Mouse (Mus musculus): ENCODE results near the gene Timmdc1. TPM values are rescaled to one million over a fixed set of nuclear protein-coding genes. Genes with fewer than 3 reads are reported as not detected.

The Timmdc1 gene
- polyA plus RNA-seq, 1 experiment from 2014 or later = 23.1 TPM

DNA sequence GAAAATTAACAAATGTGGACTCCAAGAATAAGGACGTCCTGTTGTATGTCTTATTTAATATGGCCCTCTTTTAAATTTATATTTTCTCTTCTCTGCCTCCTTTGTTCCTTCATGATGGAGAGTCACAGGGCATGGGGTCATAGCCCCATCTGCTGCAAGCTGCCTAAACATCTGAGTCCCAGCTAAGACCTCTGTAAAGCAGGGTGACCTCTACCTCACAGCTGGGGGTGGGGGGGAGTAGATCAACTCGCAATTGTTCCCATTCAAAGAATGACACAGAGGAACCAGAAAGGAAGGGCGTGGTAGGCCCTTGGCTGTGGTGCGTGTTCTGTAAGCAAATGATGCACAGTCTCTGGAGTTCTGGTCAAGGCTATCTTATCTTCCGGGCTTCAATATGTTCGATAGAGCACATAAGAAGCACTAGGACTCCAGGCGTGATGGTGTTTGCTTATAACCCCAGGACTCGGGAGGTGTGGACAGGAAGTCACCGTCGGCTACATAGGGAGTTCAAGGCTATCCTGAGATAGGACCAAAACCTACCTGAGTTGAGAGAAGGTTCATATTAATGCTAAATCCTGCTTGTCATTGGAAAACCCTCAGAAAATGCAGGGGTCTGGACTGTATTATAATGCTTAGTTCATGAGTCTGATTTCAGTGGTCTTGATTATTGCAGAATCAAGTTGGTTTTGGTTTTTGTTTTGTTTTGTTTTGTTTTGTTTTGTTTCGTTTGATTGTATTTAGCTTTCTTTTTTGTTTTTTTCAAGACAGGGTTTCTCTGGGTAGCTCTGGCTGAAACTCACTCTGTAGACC is 50.6 kb downstream of the Timmdc1 start:
- no peak overlapping the region for H3K9ac ChIP-seq (ENCODE audit: low read length)
- WGBS = 63% methylated on average over 11 of the region's 11 CpGs
- no peak overlapping the region for H3K27ac ChIP-seq (ENCODE audit: low read length)
- ATAC-seq (ENCODE audit: insufficient read depth, low FRiP score) = no peak
- no peak overlapping the region for H3K4me3 ChIP-seq (replicated peaks; ENCODE audit: low read length)
- H3K4me1 ChIP-seq (ENCODE audit: control insufficient read depth, insufficient read depth, low read length) = peaks cover 6% of the 10 kb centered on the region; the same call in 1 of the 2 replicates
- H3K27me3 ChIP-seq (ENCODE audit: control insufficient read depth, insufficient read depth, low read length) = no peaks in the 10 kb centered on the region
- no peak overlapping the region for H3K4me2 ChIP-seq (ENCODE audit: low read depth, low read length)
- H3K36me3 ChIP-seq (ENCODE audit: control insufficient read depth, insufficient read depth, low read length) = no peaks in the 10 kb centered on the region
- H3K9me3 ChIP-seq (replicated peaks; ENCODE audit: control insufficient read depth, low read length) = no peaks in the 10 kb centered on the region

DNA sequence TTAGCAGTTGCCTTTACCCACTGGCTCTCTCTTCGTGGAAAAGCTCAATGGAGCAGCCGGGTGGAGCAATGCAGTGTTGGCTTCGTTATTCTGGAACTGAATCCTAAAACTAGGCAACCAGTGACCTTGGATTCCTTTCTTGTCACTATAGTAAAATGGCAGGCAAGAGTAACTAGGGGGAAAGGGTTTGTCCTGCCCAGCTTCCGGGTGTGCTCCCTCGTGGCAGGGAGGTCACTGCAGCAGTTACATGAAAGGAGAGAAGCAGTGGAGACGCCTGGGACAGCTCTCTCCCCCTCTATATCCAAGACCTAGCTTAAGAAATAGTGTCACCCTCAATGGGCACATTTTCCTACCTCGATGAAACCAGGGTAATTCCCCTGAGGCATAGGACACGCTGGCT is 53.0 kb downstream of the Timmdc1 start:
- H3K9ac ChIP-seq (ENCODE audit: low read length) = no peak overlapping the region
- WGBS = 78% methylated on average over 8 of the region's 8 CpGs

DNA sequence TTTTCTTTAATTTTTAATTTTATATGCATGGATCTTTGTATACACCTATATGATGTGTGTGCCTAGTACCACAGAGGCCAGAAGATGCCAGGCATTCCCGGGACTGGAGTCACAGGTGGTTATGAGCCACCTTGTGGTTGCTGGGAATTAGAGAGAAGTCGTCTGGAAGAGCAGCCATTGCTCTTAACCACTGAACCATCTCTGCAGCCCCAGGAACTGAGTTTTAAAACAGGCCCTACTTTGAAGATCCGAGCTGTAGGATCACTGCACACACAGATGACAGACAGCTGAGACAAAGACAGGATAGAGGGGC is 53.8 kb downstream of the Timmdc1 start:
- Histone ChIP-seq H3K36me3 (ENCODE audit: control insufficient read depth, insufficient read depth, low read length) (no peaks in the 10 kb centered on the region), H3K4me3 (replicated peaks; ENCODE audit: low read length) (no peak overlapping the region), H3K9me3 (replicated peaks; ENCODE audit: control insufficient read depth, low read length) (no peaks in the 10 kb centered on the region), H3K9ac (ENCODE audit: low read length) (no peak overlapping the region), H3K4me1 (ENCODE audit: control insufficient read depth, insufficient read depth, low read length) (no peaks in the 10 kb centered on the region), H3K27ac (ENCODE audit: low read length) (no peak overlapping the region), H3K27me3 (ENCODE audit: control insufficient read depth, insufficient read depth, low read length) (no peaks in the 10 kb centered on the region), H3K4me2 (ENCODE audit: low read depth, low read length) (no peak overlapping the region)
- WGBS = 41% methylated on average over 3 of the region's 3 CpGs
- no peak for ATAC-seq (ENCODE audit: insufficient read depth, low FRiP score)

More for the DNA sequence above, 53.0 kb downstream of the Timmdc1 start:
- ATAC-seq (ENCODE audit: insufficient read depth, low FRiP score) = no peak
- no peaks in the 10 kb centered on the region for H3K36me3 ChIP-seq (ENCODE audit: control insufficient read depth, insufficient read depth, low read length)
- no peak overlapping the region for H3K4me3 ChIP-seq (replicated peaks; ENCODE audit: low read length)
- no peaks in the 10 kb centered on the region for H3K9me3 ChIP-seq (replicated peaks; ENCODE audit: control insufficient read depth, low read length)
- no peak overlapping the region for H3K4me2 ChIP-seq (ENCODE audit: low read depth, low read length)
- H3K4me1 ChIP-seq (ENCODE audit: control insufficient read depth, insufficient read depth, low read length) = no peaks in the 10 kb centered on the region
- no peak overlapping the region for H3K27ac ChIP-seq (ENCODE audit: low read length)
- H3K27me3 ChIP-seq (ENCODE audit: control insufficient read depth, insufficient read depth, low read length) = no peaks in the 10 kb centered on the region

DNA sequence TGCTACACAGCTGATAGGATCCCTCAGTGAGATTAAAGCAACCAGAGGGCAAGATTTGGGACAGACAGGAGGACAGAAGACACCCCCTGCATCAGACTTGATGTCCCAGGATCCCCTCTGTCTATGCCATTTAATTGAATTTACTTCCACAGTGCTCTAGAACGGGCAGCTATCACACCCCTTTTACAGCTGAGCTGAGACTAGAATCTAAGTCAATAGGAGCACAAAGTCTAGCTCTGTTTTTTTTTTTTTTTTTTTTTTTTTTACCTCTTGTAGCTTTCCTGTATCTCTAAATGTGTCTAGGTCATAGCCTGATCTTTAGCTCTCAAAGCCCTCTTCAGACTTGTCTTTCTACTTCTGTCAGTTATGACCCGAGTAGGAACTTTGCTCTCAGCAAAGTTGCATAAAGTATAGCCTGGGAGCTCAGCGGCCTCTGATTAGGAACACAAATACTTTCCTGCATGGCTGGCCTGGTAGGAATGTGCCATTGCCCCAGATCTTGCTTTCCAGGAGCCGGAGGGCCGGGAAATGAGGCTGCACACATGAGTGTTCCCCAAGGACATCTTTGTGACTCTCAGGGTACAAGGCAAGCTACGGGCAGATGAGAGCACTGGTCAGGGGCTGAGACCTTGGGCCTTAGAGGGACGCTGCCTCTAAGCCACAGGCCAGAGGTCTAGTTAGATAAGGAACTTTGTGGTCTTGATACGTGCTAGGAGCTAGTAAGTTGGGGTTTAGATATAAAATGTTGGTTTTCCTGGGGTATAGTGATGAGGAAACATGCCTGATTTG is 54.4 kb downstream of the Timmdc1 start:
- H3K4me3 ChIP-seq (replicated peaks; ENCODE audit: low read length) = no peak overlapping the region
- H3K4me1 ChIP-seq (ENCODE audit: control insufficient read depth, insufficient read depth, low read length) = no peaks in the 10 kb centered on the region
- no peak for ATAC-seq (ENCODE audit: insufficient read depth, low FRiP score)
- WGBS = 63% methylated on average over 8 of the region's 8 CpGs
- no peak overlapping the region for H3K27ac ChIP-seq (ENCODE audit: low read length)
- H3K9ac ChIP-seq (ENCODE audit: low read length) = no peak overlapping the region
- no peaks in the 10 kb centered on the region for H3K27me3 ChIP-seq (ENCODE audit: control insufficient read depth, insufficient read depth, low read length)
- no peaks in the 10 kb centered on the region for H3K9me3 ChIP-seq (replicated peaks; ENCODE audit: control insufficient read depth, low read length)
- no peaks in the 10 kb centered on the region for H3K36me3 ChIP-seq (ENCODE audit: control insufficient read depth, insufficient read depth, low read length)
- H3K4me2 ChIP-seq (ENCODE audit: low read depth, low read length) = no peak overlapping the region

DNA sequence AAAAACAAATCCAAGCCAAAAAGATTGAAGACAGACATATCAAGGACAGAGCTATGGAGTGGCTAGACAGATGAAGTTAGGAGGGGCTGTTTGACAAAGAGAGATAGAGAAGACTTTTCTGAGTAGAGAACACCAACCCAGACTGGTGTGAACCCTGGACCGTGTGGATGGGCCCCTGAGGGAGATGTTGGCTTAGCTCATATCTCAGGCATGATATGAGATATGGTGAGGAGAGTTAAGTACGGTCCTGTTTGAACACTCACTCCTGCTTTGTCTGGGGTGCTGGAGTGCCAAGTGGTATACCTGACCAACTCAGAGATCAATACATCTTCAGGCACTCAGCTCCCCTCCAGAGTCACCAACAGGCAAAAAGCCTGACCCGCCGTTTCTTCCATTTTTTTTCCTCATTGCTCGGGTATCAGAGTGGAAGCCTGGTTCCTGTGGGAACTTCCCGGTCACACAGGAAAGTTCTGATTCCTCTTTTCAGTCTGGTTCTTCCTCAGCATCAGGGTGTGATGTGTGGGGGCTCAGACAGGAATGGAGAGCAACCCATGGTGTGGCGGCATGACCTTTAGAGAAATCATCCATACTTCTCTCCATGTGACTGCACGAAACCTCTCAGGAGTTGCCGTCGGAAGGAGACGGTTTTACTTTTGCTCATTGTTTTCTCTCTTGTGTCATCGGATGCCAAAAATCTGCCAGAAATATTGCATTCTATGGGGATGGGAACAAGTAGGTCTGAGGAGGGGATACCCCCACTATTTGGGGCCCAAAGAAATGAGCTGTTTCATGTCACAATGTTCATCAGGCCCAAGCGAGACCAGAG is 55.2 kb downstream of the Timmdc1 start:
- Histone ChIP-seq H3K27ac (ENCODE audit: low read length) (no peak overlapping the region), H3K9ac (ENCODE audit: low read length) (peak overlapping the region; percentile 26; the same call in 1 of the 2 replicates), H3K36me3 (ENCODE audit: control insufficient read depth, insufficient read depth, low read length) (no peaks in the 10 kb centered on the region), H3K27me3 (ENCODE audit: control insufficient read depth, insufficient read depth, low read length) (no peaks in the 10 kb centered on the region), H3K4me1 (ENCODE audit: control insufficient read depth, insufficient read depth, low read length) (no peaks in the 10 kb centered on the region), H3K9me3 (replicated peaks; ENCODE audit: control insufficient read depth, low read length) (no peaks in the 10 kb centered on the region), H3K4me2 (ENCODE audit: low read depth, low read length) (no peak overlapping the region), H3K4me3 (replicated peaks; ENCODE audit: low read length) (no peak overlapping the region)
- ATAC-seq (ENCODE audit: insufficient read depth, low FRiP score) = no peak
- 79% methylated on average over 13 of the region's 13 CpGs for WGBS

DNA sequence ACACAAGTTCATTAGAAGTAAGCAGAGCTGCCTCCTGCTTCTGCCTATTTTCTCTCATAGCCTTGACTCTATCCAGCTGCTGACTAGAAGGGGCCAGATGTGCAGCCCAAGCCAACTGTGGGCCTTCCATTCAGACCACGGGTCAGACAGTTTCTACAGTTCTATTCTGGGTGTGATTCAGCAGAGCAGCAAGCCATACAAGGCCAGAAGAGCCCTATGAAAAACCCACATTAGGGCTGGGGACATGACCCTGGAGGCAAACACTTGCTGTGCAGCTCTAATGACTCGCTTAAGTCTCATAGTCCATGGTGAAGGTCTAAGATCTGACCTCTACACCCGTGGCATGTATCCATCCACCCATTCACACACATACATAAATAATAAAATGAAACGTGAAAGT is 56.4 kb downstream of the Timmdc1 start:
- Histone ChIP-seq H3K27ac (ENCODE audit: low read length) (no peak overlapping the region), H3K4me2 (ENCODE audit: low read depth, low read length) (no peak overlapping the region), H3K9ac (ENCODE audit: low read length) (no peak overlapping the region), H3K36me3 (ENCODE audit: control insufficient read depth, insufficient read depth, low read length) (no peaks in the 10 kb centered on the region), H3K27me3 (ENCODE audit: control insufficient read depth, insufficient read depth, low read length) (no peaks in the 10 kb centered on the region), H3K9me3 (replicated peaks; ENCODE audit: control insufficient read depth, low read length) (no peaks in the 10 kb centered on the region), H3K4me3 (replicated peaks; ENCODE audit: low read length) (no peak overlapping the region), H3K4me1 (ENCODE audit: control insufficient read depth, insufficient read depth, low read length) (no peaks in the 10 kb centered on the region)
- no peak for ATAC-seq (ENCODE audit: insufficient read depth, low FRiP score)
- WGBS = 73% methylated on average over 4 of the region's 4 CpGs

DNA sequence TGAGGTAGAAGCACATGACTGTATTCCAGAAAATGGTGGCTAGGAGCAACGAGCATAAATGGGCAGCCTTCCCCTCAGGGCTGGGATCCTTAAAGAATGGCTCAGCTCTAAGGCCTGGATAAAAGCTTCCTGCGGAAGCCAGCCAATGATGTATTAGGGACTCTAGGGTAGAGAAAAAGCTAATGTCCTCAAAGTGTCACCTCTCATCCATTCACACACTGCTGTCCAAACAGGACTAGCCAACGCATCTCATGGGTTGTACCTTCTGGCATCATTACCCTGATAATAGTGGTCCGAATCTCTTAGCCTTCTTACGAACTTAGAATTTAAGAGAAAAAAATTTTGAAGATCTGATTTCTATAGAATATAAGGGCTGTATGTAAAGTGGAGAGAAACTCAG is 59.2 kb downstream of the Timmdc1 start:
- no peaks in the 10 kb centered on the region for H3K27me3 ChIP-seq (ENCODE audit: control insufficient read depth, insufficient read depth, low read length)
- H3K9me3 ChIP-seq (replicated peaks; ENCODE audit: control insufficient read depth, low read length) = no peaks in the 10 kb centered on the region
- no peaks in the 10 kb centered on the region for H3K4me1 ChIP-seq (ENCODE audit: control insufficient read depth, insufficient read depth, low read length)
- H3K4me2 ChIP-seq (ENCODE audit: low read depth, low read length) = no peak overlapping the region
- no peak overlapping the region for H3K4me3 ChIP-seq (replicated peaks; ENCODE audit: low read length)
- H3K36me3 ChIP-seq (ENCODE audit: control insufficient read depth, insufficient read depth, low read length) = no peaks in the 10 kb centered on the region
- 83% methylated on average over 5 of the region's 5 CpGs for WGBS
- ATAC-seq (ENCODE audit: insufficient read depth, low FRiP score) = no peak
- no peak overlapping the region for H3K27ac ChIP-seq (ENCODE audit: low read length)
- no peak overlapping the region for H3K9ac ChIP-seq (ENCODE audit: low read length)

DNA sequence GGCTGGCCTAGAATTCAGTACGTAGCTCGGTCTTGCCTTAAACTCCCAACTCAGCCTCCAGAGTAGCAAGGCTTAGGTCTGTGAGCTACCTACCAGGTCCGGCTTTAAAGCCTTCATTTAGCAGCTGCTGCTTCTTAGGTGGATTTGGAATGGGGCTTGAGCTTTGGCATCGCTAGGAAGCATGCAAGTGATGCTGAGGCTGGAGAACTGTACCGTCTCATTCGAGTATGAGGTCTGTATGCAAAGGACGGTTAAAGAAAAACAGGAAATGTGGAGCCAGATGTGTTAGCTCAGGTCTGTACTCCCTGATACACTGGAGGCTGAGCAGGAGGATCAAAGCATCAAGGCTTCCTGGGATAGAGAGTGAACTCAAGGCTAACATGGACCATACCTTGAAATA is 60.3 kb downstream of the Timmdc1 start:
- H3K4me3 ChIP-seq (replicated peaks; ENCODE audit: low read length) = no peak overlapping the region
- no peak overlapping the region for H3K9ac ChIP-seq (ENCODE audit: low read length)
- H3K27ac ChIP-seq (ENCODE audit: low read length) = no peak overlapping the region
- no peaks in the 10 kb centered on the region for H3K9me3 ChIP-seq (replicated peaks; ENCODE audit: control insufficient read depth, low read length)
- ATAC-seq (ENCODE audit: insufficient read depth, low FRiP score) = no peak
- H3K4me2 ChIP-seq (ENCODE audit: low read depth, low read length) = no peak overlapping the region
- WGBS = 72% methylated on average over 7 of the region's 7 CpGs
- H3K36me3 ChIP-seq (ENCODE audit: control insufficient read depth, insufficient read depth, low read length) = no peaks in the 10 kb centered on the region
- H3K27me3 ChIP-seq (ENCODE audit: control insufficient read depth, insufficient read depth, low read length) = no peaks in the 10 kb centered on the region
- H3K4me1 ChIP-seq (ENCODE audit: control insufficient read depth, insufficient read depth, low read length) = no peaks in the 10 kb centered on the region

DNA sequence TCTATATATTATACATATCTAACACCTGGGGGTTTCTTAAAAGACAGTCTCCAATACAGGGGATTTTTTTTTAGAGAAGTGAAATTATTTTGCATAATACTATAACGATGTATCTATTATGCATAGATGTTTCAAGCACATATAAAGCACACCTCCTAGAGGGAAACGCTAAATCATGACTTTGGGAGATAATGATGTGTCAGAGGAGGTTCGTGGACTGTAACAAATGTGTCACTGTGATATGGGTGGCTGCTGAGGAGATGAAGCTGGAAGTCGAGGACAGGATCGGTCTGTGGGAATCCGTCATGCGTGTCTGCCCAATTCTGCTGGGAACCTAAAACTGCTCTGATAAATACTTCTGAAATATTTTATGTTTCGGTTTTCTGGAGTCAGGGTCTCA is 60.7 kb downstream of the Timmdc1 start:
- ATAC-seq (ENCODE audit: insufficient read depth, low FRiP score) = no peak
- H3K27ac ChIP-seq (ENCODE audit: low read length) = no peak overlapping the region
- H3K4me3 ChIP-seq (replicated peaks; ENCODE audit: low read length) = no peak overlapping the region
- H3K27me3 ChIP-seq (ENCODE audit: control insufficient read depth, insufficient read depth, low read length) = no peaks in the 10 kb centered on the region
- no peak overlapping the region for H3K9ac ChIP-seq (ENCODE audit: low read length)
- H3K4me2 ChIP-seq (ENCODE audit: low read depth, low read length) = no peak overlapping the region
- 76% methylated on average over 8 of the region's 8 CpGs for WGBS
- no peaks in the 10 kb centered on the region for H3K9me3 ChIP-seq (replicated peaks; ENCODE audit: control insufficient read depth, low read length)
- no peaks in the 10 kb centered on the region for H3K36me3 ChIP-seq (ENCODE audit: control insufficient read depth, insufficient read depth, low read length)
- no peaks in the 10 kb centered on the region for H3K4me1 ChIP-seq (ENCODE audit: control insufficient read depth, insufficient read depth, low read length)
